Mouse (Mus musculus) liver, embryonic 13.5 days (tissue): ENCODE measurements around the gene Hmgcl. TPM values are rescaled to one million over a fixed set of nuclear protein-coding genes. Genes with fewer than 3 reads are reported as not detected.

Experiments used
- ATAC-seq: fragments of 200-750 bp; cut with Nextera tagmentation; 2 replicates; pipeline ENCODE4 v1.8.0; 2017; ENCODE audit warnings: low read depth, mild to moderate bottlenecking, moderate number of reproducible peaks, moderate library complexity
- DNase-seq: peaks from one replicate; pipeline ENCODE4 v3.0.0; 2022
- H3K27ac ChIP-seq: fragments of 300-500 bp; sonication (generic); 2 replicates; pipeline ENCODE4 v1.5.1; 2015; ENCODE audit warnings: moderate library complexity, mild to moderate bottlenecking, inconsistent platforms
- H3K27me3 ChIP-seq: fragments of 300-500 bp; sonication (generic); 2 replicates; pipeline ENCODE4 v1.6.1; 2015; ENCODE audit warnings: mild to moderate bottlenecking, inconsistent platforms
- H3K36me3 ChIP-seq: fragments of 300-500 bp; sonication (generic); 2 replicates; pipeline ENCODE4 v1.6.1; 2015; ENCODE audit warnings: mild to moderate bottlenecking, inconsistent platforms
- H3K4me1 ChIP-seq: fragments of 300-500 bp; sonication (generic); replicated peaks from 2 replicates; pipeline ENCODE4 v1.6.1; 2015; ENCODE audit warnings: inconsistent platforms
- H3K4me2 ChIP-seq: fragments of 300-500 bp; sonication (generic); 2 replicates; pipeline ENCODE4 v1.6.1; 2015; ENCODE audit warnings: inconsistent platforms, mild to moderate bottlenecking, moderate library complexity
- H3K4me3 ChIP-seq: fragments of 300-500 bp; sonication (generic); replicated peaks from 2 replicates; pipeline ENCODE4 v1.5.1; 2015; ENCODE audit warnings: mild to moderate bottlenecking, inconsistent platforms
- H3K9ac ChIP-seq: fragments of 300-500 bp; sonication (generic); 2 replicates; pipeline ENCODE4 v1.6.1; 2015; ENCODE audit warnings: mild to moderate bottlenecking, inconsistent platforms
- H3K9me3 ChIP-seq: fragments of 300-500 bp; sonication (generic); replicated peaks from 2 replicates; pipeline ENCODE4 v1.6.1; 2016; ENCODE audit warnings: inconsistent platforms
- WGBS: fragments of 180-500 bp; shearing (Covaris S2); methylation state at CpG from one replicate; pipeline ENCODE4 v1.1.7; 2015; ENCODE audit not compliant: insufficient replicate concordance; 5-methylcytosine and 5-hydroxymethylcytosine counted together
- polyA plus RNA-seq: library from polyadenylated mRNA; unstranded; fragments of >200 nt; fragmentation: Nextera tagmentation; extraction: Ambion mirVana; gene quantifications from 2 replicates; pipeline ENCODE4 v1.2.1, GENCODE M21; 2015

The Hmgcl gene
- polyA plus RNA-seq, 1 experiment from 2014 or later, result 71.9 TPM

DNA sequence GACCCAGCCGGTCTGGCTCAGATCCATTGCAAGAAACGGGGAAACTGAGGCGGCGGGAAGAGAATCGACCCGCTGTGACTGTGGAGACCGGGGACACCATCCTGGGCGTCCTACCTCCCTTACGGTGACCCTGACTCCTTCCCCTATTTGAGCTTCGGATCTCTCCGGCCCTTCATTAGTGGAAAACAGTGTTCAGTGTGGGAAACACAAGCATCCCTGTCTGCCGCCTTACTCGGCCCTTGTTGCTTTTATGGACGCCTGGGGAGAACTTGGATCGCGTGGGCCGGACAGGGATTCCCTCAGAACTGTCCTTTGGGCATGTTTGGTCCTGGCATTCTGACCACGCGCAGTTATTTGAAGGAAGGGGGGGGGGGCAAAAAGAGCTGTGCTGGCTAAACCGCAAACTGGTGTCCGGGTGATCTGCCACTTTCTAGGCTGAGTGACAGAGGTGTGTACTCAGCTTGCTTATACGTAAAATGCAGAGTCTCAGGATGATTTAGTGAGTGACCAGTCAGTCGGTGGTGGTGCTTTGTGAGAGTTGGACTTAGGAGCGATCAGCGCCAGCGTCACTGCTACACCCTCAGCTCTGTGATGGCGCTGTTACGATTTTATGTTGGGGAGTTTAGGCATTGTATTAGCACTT lies 532 bp downstream of the Hmgcl start:
- H3K27ac ChIP-seq, result peak overlapping the region; percentile 75
- DNase-seq, result no peak
- H3K4me3 ChIP-seq, result peak overlapping the region; percentile 90
- H3K27me3 ChIP-seq, result no peaks in the 10 kb centered on the region
- H3K9ac ChIP-seq, result peak overlapping the region; percentile 91
- WGBS, result under 1% methylated on average over 28 of the region's 28 CpGs
- ATAC-seq, result peak; percentile 39
- H3K4me1 ChIP-seq, result peaks cover 48% of the 10 kb centered on the region
- H3K4me2 ChIP-seq, result peak overlapping the region; percentile 89
- H3K9me3 ChIP-seq, result peaks cover 5% of the 10 kb centered on the region
- peaks cover 16% of the 10 kb centered on the region for H3K36me3 ChIP-seq

DNA sequence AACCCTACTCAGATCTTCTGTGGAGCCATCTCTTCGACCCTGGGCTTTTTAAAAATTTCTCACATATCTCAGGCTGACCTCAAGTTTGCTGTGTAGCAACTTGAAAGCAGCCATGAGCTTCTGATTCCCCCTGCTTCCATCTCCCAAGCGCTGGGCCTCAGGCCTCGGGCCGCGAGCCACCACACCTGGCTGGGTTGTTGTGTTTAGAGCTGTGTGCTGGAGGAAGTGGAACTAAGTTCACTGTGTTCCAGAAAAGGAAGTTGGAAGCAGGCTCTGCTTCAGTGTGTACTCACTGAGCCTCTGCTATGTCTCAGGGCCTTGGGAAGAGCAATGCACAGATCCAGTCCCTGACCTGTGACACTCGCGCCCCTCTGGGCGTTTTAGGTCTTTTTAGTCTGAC lies 1.9 kb downstream of the Hmgcl start:
- H3K27ac ChIP-seq, result no peak overlapping the region
- peaks cover 6% of the 10 kb centered on the region for H3K9me3 ChIP-seq
- peaks cover 30% of the 10 kb centered on the region for H3K36me3 ChIP-seq
- ATAC-seq, result no peak
- H3K9ac ChIP-seq, result no peak overlapping the region
- DNase-seq, result no peak
- H3K4me1 ChIP-seq, result peaks cover 49% of the 10 kb centered on the region
- no peaks in the 10 kb centered on the region for H3K27me3 ChIP-seq
- H3K4me2 ChIP-seq, result peak overlapping the region; percentile 89; the same call in 1 of the 2 replicates
- 80% methylated on average over 8 of the region's 8 CpGs for WGBS
- no peak overlapping the region for H3K4me3 ChIP-seq

DNA sequence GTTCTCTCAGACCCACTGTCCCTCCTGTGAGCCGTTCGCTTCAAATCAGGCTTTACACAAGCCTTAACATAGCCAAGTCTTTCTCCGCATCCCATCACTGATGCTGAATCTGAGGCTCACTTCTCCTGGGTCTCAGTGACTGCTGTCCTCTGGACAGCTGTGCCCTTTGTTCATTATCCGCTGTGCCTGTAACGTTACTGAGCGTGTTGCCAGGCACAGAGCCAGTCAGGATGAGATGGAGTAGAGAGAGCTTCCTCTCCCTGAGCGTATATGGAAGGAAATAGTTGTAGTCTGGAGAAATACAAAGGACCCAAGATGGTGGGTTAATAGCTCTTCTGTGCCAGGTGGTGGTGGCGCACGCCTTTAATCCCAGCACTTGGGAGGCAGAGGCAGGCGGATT lies 3.2 kb downstream of the Hmgcl start:
- DNase-seq (no peak), ATAC-seq (no peak)
- Histone ChIP-seq H3K9ac (no peak overlapping the region), H3K27ac (no peak overlapping the region), H3K27me3 (no peaks in the 10 kb centered on the region), H3K4me3 (no peak overlapping the region), H3K9me3 (peaks cover 6% of the 10 kb centered on the region), H3K36me3 (peaks cover 35% of the 10 kb centered on the region), H3K4me2 (no peak overlapping the region), H3K4me1 (peaks cover 47% of the 10 kb centered on the region)
- WGBS, result 87% methylated on average over 10 of the region's 10 CpGs

DNA sequence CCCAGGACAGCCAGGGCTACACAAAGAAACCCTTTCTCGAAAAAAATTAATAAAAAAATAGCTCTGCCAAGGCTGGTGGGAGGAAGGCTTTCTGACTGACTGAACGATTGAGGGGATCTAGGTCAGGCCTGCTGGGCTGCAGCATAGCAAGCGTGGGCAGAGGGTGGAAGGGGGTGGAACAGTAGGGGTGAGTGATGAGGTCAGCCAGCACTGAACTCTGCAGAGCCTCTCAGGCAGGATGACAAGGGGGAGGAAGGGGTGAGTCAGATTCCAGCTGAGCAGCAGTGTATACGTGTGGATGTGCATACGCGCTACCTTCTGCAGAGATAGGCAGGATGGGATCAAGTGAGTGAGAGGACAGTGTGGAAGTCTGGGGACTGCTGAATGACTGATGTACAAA lies 3.7 kb downstream of the Hmgcl start:
- no peak for ATAC-seq
- Histone ChIP-seq H3K9me3 (peaks cover 6% of the 10 kb centered on the region), H3K4me3 (no peak overlapping the region), H3K9ac (no peak overlapping the region), H3K27ac (no peak overlapping the region), H3K4me1 (peaks cover 47% of the 10 kb centered on the region), H3K27me3 (no peaks in the 10 kb centered on the region), H3K4me2 (no peak overlapping the region), H3K36me3 (peaks cover 39% of the 10 kb centered on the region)
- DNase-seq, result no peak
- WGBS, result 64% methylated on average over 6 of the region's 6 CpGs

DNA sequence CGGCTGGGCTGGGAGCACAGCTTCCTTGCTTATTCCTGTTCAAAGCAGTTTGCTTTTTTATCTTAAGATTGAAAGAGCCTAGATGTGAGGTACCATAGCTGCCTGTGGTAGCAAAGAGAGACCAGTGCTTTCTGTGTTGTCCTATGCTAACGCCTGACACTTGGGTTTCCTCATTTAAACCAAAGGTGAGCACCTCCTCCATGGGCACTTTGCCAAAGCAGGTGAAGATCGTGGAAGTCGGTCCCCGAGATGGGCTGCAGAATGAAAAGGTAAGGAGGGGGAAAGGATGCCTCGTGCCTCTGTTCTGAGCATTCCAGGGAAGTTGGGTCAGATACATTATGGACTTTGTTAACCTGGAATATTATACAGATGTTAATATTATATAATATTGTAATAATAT lies 4.1 kb downstream of the Hmgcl start:
- Histone ChIP-seq H3K4me3 (no peak overlapping the region), H3K4me2 (no peak overlapping the region), H3K27me3 (no peaks in the 10 kb centered on the region), H3K4me1 (peaks cover 46% of the 10 kb centered on the region), H3K36me3 (peaks cover 43% of the 10 kb centered on the region), H3K9ac (no peak overlapping the region), H3K9me3 (peaks cover 6% of the 10 kb centered on the region), H3K27ac (no peak overlapping the region)
- DNase-seq (no peak), ATAC-seq (no peak)
- 83% methylated on average over 6 of the region's 6 CpGs for WGBS

DNA sequence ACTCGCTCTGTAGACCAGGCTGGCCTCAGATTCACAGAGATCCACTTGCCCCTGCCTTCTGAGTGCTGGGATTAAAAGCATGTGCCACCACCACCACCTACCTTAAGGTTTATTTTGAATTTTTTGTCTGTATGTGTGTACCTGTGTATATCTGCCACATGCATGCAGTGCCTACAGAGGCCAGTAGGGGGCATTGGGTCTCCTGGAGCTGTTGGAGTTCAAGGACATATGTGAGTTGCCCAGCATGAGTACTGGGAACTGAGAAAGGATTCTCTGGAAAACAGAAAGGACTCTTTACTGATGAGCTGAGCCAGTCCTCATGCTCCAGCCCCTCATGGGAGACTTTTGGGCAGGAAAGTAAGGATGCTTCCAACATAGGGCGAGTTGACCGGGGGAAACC lies 5.3 kb downstream of the Hmgcl start:
- Histone ChIP-seq H3K27ac (no peak overlapping the region), H3K4me2 (no peak overlapping the region), H3K36me3 (peaks cover 52% of the 10 kb centered on the region), H3K27me3 (no peaks in the 10 kb centered on the region), H3K9me3 (peaks cover 6% of the 10 kb centered on the region), H3K9ac (no peak overlapping the region), H3K4me3 (no peak overlapping the region), H3K4me1 (peaks cover 38% of the 10 kb centered on the region)
- no peak for ATAC-seq
- no peak for DNase-seq
- 79% methylated on average over 3 of the region's 3 CpGs for WGBS

DNA sequence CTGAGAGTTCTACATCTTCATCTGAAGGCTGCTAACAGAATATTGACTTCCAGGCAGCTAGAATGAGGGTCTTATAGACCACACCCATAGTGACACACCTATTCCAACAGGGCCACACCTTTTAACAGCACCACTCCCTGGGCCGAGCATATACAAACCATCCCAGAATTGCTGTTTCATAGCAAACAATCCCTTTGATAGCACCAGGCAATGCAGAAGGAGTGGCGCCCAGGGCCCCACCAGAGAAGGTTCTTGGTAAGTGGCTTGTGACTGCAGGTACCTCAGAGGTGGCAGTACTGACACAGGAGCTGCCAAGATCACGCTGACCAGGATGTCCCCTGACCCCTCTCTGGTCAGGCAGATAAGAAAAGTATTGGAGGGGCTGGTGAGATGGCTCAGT lies 6.9 kb downstream of the Hmgcl start:
- H3K4me1 ChIP-seq, result peaks cover 25% of the 10 kb centered on the region
- H3K36me3 ChIP-seq, result peaks cover 61% of the 10 kb centered on the region

DNA sequence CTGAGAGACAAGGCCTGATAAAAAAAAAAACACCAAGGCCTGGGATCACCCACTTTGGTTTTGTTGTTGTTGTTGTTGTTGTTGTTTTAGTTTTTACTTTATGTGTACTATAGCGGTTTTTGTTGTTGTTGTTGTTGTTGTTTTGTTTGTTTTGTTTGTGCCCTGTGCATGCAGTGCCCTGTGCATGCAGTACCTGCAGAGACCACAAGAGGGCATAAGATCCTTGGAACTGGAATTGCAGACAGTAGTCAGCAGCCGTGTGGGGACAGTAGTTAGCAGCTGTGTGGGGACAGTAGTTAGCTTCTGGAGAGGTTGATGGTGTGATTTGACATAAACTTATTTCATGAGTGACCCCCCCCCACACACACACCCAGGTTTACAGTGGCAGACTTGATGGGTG lies 8.0 kb downstream of the Hmgcl start:
- Histone ChIP-seq H3K9me3 (peaks cover 6% of the 10 kb centered on the region), H3K36me3 (peaks cover 66% of the 10 kb centered on the region), H3K9ac (no peak overlapping the region), H3K4me2 (no peak overlapping the region), H3K4me1 (peaks cover 24% of the 10 kb centered on the region), H3K27me3 (no peaks in the 10 kb centered on the region), H3K4me3 (no peak overlapping the region), H3K27ac (peak overlapping the region; percentile 53; the same call in 1 of the 2 replicates)
- DNase-seq (no peak), ATAC-seq (peak; percentile 49)
- WGBS, result 14% methylated on average over 2 of the region's 2 CpGs

More for the DNA sequence above, 6.9 kb downstream of the Hmgcl start:
- peaks cover 6% of the 10 kb centered on the region for H3K9me3 ChIP-seq
- H3K27ac ChIP-seq, result no peak overlapping the region
- DNase-seq (no peak), ATAC-seq (no peak)
- no peak overlapping the region for H3K9ac ChIP-seq
- H3K27me3 ChIP-seq, result no peaks in the 10 kb centered on the region
- H3K4me3 ChIP-seq, result no peak overlapping the region
- 68% methylated on average over 3 of the region's 3 CpGs for WGBS
- H3K4me2 ChIP-seq, result no peak overlapping the region

DNA sequence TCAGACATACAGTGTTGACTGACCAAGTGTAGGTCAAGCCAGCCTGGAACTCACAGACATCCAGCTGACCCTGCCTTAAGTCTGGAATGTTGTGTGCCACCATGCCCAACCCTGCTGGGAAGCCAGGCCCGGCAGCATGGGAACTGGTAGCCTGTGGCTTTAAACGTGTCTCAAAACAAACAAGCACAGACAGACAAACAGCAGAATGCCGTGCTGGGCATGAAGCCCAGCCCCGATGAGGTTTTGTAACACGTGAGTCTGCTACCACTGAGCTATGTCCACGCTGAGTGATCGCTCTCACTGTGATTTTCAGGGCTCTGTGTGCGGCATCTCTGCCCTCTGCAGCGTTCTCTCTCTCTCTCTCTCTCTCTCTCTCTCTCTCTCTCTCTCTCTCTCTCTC lies 9.6 kb downstream of the Hmgcl start:
- H3K4me2 ChIP-seq, result no peak overlapping the region
- H3K27me3 ChIP-seq, result no peaks in the 10 kb centered on the region
- no peak overlapping the region for H3K4me3 ChIP-seq
- ATAC-seq (no peak), DNase-seq (no peak)
- H3K27ac ChIP-seq, result no peak overlapping the region
- peaks cover 77% of the 10 kb centered on the region for H3K36me3 ChIP-seq
- peaks cover 6% of the 10 kb centered on the region for H3K9me3 ChIP-seq
- H3K9ac ChIP-seq, result no peak overlapping the region
- H3K4me1 ChIP-seq, result peaks cover 21% of the 10 kb centered on the region
- whole genome bisulfite sequencing, result 78% methylated on average over 9 of the region's 9 CpGs

DNA sequence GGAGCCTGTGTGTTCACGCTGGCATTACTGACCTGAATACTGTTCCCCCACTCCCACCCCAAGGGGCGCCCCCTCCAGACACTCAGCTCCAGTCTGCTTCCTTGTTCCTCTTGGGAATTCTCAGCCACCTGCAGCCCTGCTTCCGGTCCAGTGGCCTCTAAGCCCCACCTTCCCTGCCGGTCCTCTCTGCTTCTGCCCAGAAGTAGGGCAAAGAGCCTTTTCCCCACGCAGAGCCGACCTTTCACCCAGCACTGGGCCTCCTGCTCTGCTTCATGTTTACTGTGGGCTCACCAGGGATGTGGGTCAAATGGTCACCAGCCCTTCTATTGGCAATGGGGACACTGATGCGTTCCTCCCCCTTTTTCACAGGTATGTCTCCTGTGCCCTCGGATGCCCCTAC lies 12.1 kb downstream of the Hmgcl start:
- Histone ChIP-seq H3K27me3 (no peaks in the 10 kb centered on the region), H3K36me3 (peaks cover 64% of the 10 kb centered on the region), H3K27ac (peak overlapping the region; percentile 76), H3K9me3 (no peaks in the 10 kb centered on the region), H3K9ac (no peak overlapping the region), H3K4me1 (peaks cover 35% of the 10 kb centered on the region), H3K4me3 (no peak overlapping the region), H3K4me2 (peak overlapping the region; percentile 33)
- DNase-seq (no peak), ATAC-seq (peak; percentile 42)
- WGBS, result 72% methylated on average over 8 of the region's 8 CpGs

DNA sequence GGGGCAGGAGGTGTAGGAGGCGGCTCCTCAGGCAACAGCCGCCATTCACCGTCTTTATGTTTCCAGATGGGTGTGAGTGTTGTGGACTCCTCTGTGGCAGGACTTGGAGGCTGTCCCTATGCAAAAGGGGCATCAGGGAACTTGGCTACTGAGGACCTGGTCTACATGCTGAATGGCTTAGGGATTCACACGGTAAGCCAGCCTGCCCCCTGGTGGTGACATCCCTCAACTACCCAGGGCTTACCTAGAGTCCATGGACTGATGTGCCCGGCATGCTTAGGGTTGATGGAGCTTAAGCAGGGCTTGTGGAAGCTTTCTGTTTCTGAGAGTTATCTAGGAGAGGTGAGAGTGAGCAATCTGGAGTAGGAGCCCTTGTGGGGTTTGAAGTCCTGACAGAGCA lies 14.5 kb downstream of the Hmgcl start:
- WGBS, result 34% methylated on average over 5 of the region's 5 CpGs
- ATAC-seq, result no peak
- Histone ChIP-seq H3K36me3 (peaks cover 52% of the 10 kb centered on the region), H3K9ac (no peak overlapping the region), H3K4me3 (no peak overlapping the region), H3K27ac (no peak overlapping the region), H3K9me3 (no peaks in the 10 kb centered on the region), H3K4me1 (peaks cover 50% of the 10 kb centered on the region), H3K4me2 (no peak overlapping the region), H3K27me3 (no peaks in the 10 kb centered on the region)
- peak; percentile 74 for DNase-seq

DNA sequence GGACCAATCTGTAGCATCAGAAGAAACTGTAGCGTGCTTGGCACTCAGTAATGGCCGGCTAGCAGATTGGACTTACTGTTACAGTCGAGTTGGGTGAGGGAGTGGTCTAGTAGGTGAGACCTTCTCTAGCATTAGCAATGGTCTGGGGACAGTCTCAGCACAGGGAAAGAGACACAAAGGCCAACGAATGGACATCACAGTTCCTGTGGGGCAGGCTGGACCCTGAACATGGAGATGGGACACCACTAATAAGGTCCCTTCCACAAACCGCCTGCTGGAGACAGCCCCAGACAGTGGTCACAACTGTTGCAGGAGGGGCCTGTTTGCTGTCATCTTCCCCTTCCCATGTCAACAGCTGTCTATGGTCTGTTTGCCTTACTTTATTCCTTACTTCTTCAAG lies 15.5 kb downstream of the Hmgcl start:
- no peak overlapping the region for H3K4me3 ChIP-seq
- no peak for DNase-seq
- H3K36me3 ChIP-seq, result peaks cover 55% of the 10 kb centered on the region
- H3K9ac ChIP-seq, result 0 out of 2 replicates have a peak overlapping the region, but pooled peaks have one; percentile 38
- 0 out of 2 replicates have a peak overlapping the region, but pooled peaks have one; percentile 99 for H3K4me2 ChIP-seq
- WGBS, result 84% methylated on average over 5 of the region's 5 CpGs
- peak overlapping the region; percentile 87; the same call in 1 of the 2 replicates for H3K27ac ChIP-seq
- no peaks in the 10 kb centered on the region for H3K9me3 ChIP-seq
- no peaks in the 10 kb centered on the region for H3K27me3 ChIP-seq
- peaks cover 56% of the 10 kb centered on the region for H3K4me1 ChIP-seq
- ATAC-seq, result no peak
